Comparison of ENCODE assay signal across 8 mouse cellular contexts in the genomic region with DNA sequence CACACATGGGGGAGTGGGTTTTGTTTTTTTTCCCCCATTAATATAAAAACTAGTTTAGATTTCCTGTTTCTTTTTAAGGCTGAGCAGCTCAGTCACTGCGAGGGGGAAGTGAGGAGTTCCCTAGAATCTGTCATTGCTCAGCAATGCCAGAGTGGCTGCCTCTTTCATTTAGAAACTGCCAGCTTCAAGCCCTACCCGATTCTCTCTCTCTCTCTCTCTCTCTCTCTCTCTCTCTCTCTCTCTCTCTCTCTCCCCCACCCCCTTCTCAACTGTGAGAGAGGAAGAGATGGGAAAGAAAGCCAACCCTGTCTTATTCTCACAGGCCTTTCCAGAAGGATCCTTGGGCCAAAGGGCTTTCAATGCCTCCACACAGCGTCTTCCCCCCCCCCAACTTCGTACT. TPM values are rescaled to one million over a fixed set of nuclear protein-coding genes. Genes with fewer than 3 reads are reported as not detected.
A peak's percentile ranks its signal among the peaks of the same experiment; 100 is the strongest.
DNase-seq lines count a peak whose midpoint lies in the region; ATAC-seq and TF ChIP-seq lines count a peak whose summit lies in the region.

No protein-coding gene starts in this region.

- peak overlapping the region; percentile 83 for H3K4me2 ChIP-seq in forebrain, embryonic 13.5 days
- peak overlapping the region; percentile 86 for H3K4me2 ChIP-seq in liver, embryonic 14.5 days (ENCODE audit: low read depth)

- no peaks in the 10 kb centered on the region for H3K36me3 ChIP-seq in heart, embryonic 10.5 days
- no peaks in the 10 kb centered on the region for H3K36me3 ChIP-seq in heart, adult 2 months (ENCODE audit: control insufficient read depth, insufficient read depth, low read length)
- no peaks in the 10 kb centered on the region for H3K36me3 ChIP-seq in forebrain, embryonic 13.5 days (ENCODE audit: poor library complexity, severe bottlenecking)
- no peaks in the 10 kb centered on the region; the same call in 1 of the 2 replicates for H3K36me3 ChIP-seq in liver, embryonic 14.5 days (replicated peaks; ENCODE audit: control insufficient read depth, insufficient read depth, low read depth)

- no peak for ATAC-seq in forebrain, embryonic 13.5 days
- ATAC-seq in liver, embryonic 14.5 days (ENCODE audit: insufficient read depth) = no peak

- H3K27me3 ChIP-seq in heart, embryonic 10.5 days (ENCODE audit: insufficient read depth, poor library complexity, severe bottlenecking) = no peaks in the 10 kb centered on the region
- no peaks in the 10 kb centered on the region for H3K27me3 ChIP-seq in heart, adult 2 months (ENCODE audit: control insufficient read depth, insufficient read depth, low read length)
- no peaks in the 10 kb centered on the region for H3K27me3 ChIP-seq in forebrain, embryonic 13.5 days
- H3K27me3 ChIP-seq in liver, embryonic 14.5 days (ENCODE audit: control insufficient read depth, insufficient read depth, low read length) = no peaks in the 10 kb centered on the region

- peak overlapping the region; percentile 88 for H3K27ac ChIP-seq in heart, embryonic 10.5 days
- H3K27ac ChIP-seq in heart, adult 2 months = no peak overlapping the region; the same call in 1 of the 2 replicates
- no peak overlapping the region; the same call in 1 of the 2 replicates for H3K27ac ChIP-seq in forebrain, embryonic 13.5 days
- peak overlapping the region; percentile 51 for H3K27ac ChIP-seq in liver, embryonic 14.5 days

- no peaks in the 10 kb centered on the region for H3K9me3 ChIP-seq in heart, embryonic 10.5 days
- no peaks in the 10 kb centered on the region for H3K9me3 ChIP-seq in forebrain, embryonic 13.5 days (replicated peaks)
- no peaks in the 10 kb centered on the region for H3K9me3 ChIP-seq in liver, embryonic 14.5 days (ENCODE audit: control insufficient read depth, low read length)

- 3% methylated on average over 4 of the region's 4 CpGs for WGBS in heart, embryonic 10.5 days
- WGBS in heart, adult 2 months = 15% methylated on average over 4 of the region's 4 CpGs
- 5% methylated on average over 4 of the region's 4 CpGs for WGBS in forebrain, embryonic 13.5 days
- 0% methylated on average over 4 of the region's 4 CpGs for WGBS in liver, embryonic 14.5 days (ENCODE audit: insufficient replicate concordance)

- no peak for TF ChIP-seq EP300 in heart, adult 2 months (IDR thresholded peaks at IDR 0.05; ENCODE audit: insufficient read depth, low read depth, low read length)
- no peak for TF ChIP-seq EP300 in liver, embryonic 14.5 days (IDR thresholded peaks at IDR 0.05; ENCODE audit: low read depth)

- no peak for TF ChIP-seq CTCF in heart, adult 2 months (IDR thresholded peaks at IDR 0.05)
- no peak for TF ChIP-seq CTCF in liver, embryonic 14.5 days (IDR thresholded peaks at IDR 0.05; ENCODE audit: low read depth)

- TF ChIP-seq POLR2A in heart, adult 2 months (IDR thresholded peaks at IDR 0.05; ENCODE audit: insufficient read depth, low read depth, low read length) = no peak

- H3K9ac ChIP-seq in heart, adult 2 months (ENCODE audit: low read depth, low read length) = no peak overlapping the region
- H3K9ac ChIP-seq in forebrain, embryonic 13.5 days = peak overlapping the region; percentile 86
- peak overlapping the region; percentile 91 for H3K9ac ChIP-seq in liver, embryonic 14.5 days (replicated peaks)

- H3K4me3 ChIP-seq in heart, embryonic 10.5 days = peak overlapping the region; percentile 85
- no peak overlapping the region; the same call in 1 of the 2 replicates for H3K4me3 ChIP-seq in heart, adult 2 months
- peak overlapping the region; percentile 73 for H3K4me3 ChIP-seq in forebrain, embryonic 13.5 days
- peak overlapping the region; percentile 71 to 80 for H3K4me3 ChIP-seq in liver, embryonic 14.5 days (ENCODE audit: insufficient read depth in 1 of 2, low read depth in 2 of 2, low read length in 2 of 2)

- H3K79me2 ChIP-seq in heart, adult 2 months (replicated peaks; ENCODE audit: control insufficient read depth, insufficient read depth, low read length) = no peaks in the 10 kb centered on the region

- peaks cover 59% of the 10 kb centered on the region for H3K4me1 ChIP-seq in heart, embryonic 10.5 days
- peaks cover 3% of the 10 kb centered on the region for H3K4me1 ChIP-seq in heart, adult 2 months (ENCODE audit: control insufficient read depth, insufficient read depth, low read length)
- H3K4me1 ChIP-seq in forebrain, embryonic 13.5 days = peaks cover 55% of the 10 kb centered on the region
- H3K4me1 ChIP-seq in liver, embryonic 14.5 days (replicated peaks; ENCODE audit: control insufficient read depth in 2 of 2, insufficient read depth in 2 of 2, low read length in 1 of 2) = peaks cover 39 to 45% of the 10 kb centered on the region in 2 experiments

- no peak for DNase-seq in heart, embryonic 10.5 days (ENCODE audit: low spot score)
- no peak for DNase-seq in heart, adult 2 months
- peak; percentile 32 to 42 for DNase-seq in B cell, adult 2 months
- no peak for DNase-seq in liver, embryonic 14.5 days (ENCODE audit: low read depth in 3 of 3, low spot score in 3 of 3)
- DNase-seq in urinary bladder, adult 18-20 months (ENCODE audit: low spot score in 2 of 2) = no peak
- DNase-seq in natural killer cell, adult 2 months (ENCODE audit: low spot score in 2 of 2) = no peak
- no peak for DNase-seq in ovary, postnatal 36 days (ENCODE audit: low spot score)

- intact Hi-C loops in heart, adult 2 months (cut with DNase I) = loop anchor here (5.0 kb wide), 3 partner anchors 55 to 105 kb away; no protein-coding TSS in a partner anchor

RNA-seq across cellular contexts. Expression of a gene that starts 1.3 kb away (rescaled TPM):
- polyA plus RNA-seq in heart, embryonic 10.5 days (2016; fragmentation: Nextera tagmentation; extraction: Ambion mirVana) = 10.9 and 13.2 TPM in 2 replicates
- 1 to 10 TPM; 5.2 to 6.0 TPM for total RNA-seq in heart, adult 2 months (2021)
- 9.3 and 9.8 TPM in 2 replicates for polyA plus RNA-seq in heart, adult 2 months (2012; rRNA removed)
- 28.6 and 32.7 TPM in 2 replicates for polyA plus RNA-seq in forebrain, embryonic 13.5 days (2015; fragmentation: Nextera tagmentation; extraction: Ambion mirVana)
- 10.0 and 11.2 TPM in 2 replicates for polyA plus RNA-seq in liver, embryonic 14.5 days (2012; rRNA removed)
- 9.2 and 11.1 TPM in 2 replicates for polyA plus RNA-seq in liver, embryonic 14.5 days (2014; fragmentation: Nextera tagmentation; extraction: Ambion mirVana)

Comparison
In these comparisons a context has a peak if more than half of its experiments do, and no peak if none do; other contexts are left out.
1. H3K27ac ChIP-seq: peak in heart, embryonic 10.5 days (single experiment) and liver, embryonic 14.5 days (single experiment); none in heart, adult 2 months (single experiment) and forebrain, embryonic 13.5 days (single experiment).
2. DNase-seq: peak in B cell, adult 2 months (2 of 2); none in heart, embryonic 10.5 days (single experiment), heart, adult 2 months (0 of 2), liver, embryonic 14.5 days (0 of 3), urinary bladder, adult 18-20 months (0 of 2), natural killer cell, adult 2 months (0 of 2) and ovary, postnatal 36 days (single experiment).